Mouse (Mus musculus): ENCODE measurements at regions not wholly inside any gene's neighbourhood (a gene's known extent, or its start where the extent isn't known, plus 50 kb on each side); places are given as distances from the start of the nearest gene placed in this dataset.

DNA sequence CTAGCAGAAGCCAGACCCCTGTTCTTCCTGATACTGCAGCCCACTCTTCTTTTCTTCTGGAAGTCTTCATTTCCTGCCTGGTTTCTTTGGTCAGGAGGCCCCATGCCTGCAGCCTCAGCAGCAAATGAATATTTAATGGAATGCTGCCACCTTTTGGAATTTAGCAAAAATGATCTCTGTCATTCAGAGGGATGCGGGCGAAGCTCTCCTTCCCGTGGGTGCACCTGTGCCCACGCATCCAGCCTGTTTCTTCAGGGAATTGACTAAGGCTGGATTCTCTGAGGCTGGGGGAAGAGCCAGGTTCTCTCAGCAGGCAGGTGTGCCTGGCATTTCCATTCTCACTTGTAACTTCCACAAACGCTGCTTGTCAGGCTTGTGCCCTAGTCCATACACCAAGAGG, 279.1 kb upstream of the Eef2kmt start:
- Histone ChIP-seq H3K4me3 (replicated peaks; ENCODE audit: extremely low read depth, low read depth, low read length) (no peak overlapping the region), H3K4me1 (ENCODE audit: control insufficient read depth, insufficient read depth, low read length) (no peaks in the 10 kb centered on the region)
- 39% methylated on average over 5 of the region's 5 CpGs for WGBS
- DNase-seq = no peak
- no peak for TF ChIP-seq POLR2A (IDR thresholded peaks at IDR 0.05; ENCODE audit: borderline replicate concordance, extremely low read depth, low read depth, low read length)
- no peak for TF ChIP-seq CTCF (IDR thresholded peaks at IDR 0.05; ENCODE audit: insufficient read depth, low read length)

DNA sequence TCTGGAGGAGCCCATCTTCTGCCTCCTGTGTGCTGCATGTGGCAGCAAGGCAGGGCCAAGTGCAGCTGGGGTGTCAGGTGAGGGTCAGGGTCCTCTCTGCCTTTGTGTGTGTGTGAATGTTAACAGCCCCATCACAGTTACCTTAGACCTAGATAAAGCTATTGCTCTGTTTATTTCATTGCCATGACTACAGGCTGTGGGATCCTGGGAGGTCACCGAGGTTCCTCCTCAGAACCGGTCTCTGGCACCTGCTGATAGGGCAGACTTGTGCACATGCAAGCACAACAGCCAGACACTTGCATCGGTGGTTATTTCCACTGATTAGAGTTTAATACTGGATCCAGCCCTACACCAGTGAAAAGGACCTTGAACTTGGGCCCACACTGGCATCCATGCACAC, 278.6 kb upstream of the Eef2kmt start:
- DNase-seq = no peak
- 56% methylated on average over 3 of the region's 3 CpGs for WGBS
- TF ChIP-seq CTCF (IDR thresholded peaks at IDR 0.05; ENCODE audit: insufficient read depth, low read length) (no peak), POLR2A (IDR thresholded peaks at IDR 0.05; ENCODE audit: borderline replicate concordance, extremely low read depth, low read depth, low read length) (no peak)
- Histone ChIP-seq H3K4me1 (ENCODE audit: control insufficient read depth, insufficient read depth, low read length) (no peaks in the 10 kb centered on the region), H3K4me3 (replicated peaks; ENCODE audit: extremely low read depth, low read depth, low read length) (no peak overlapping the region)

GRCm38 (mm10) chr16:5532281-5532680, 276.5 kb upstream of the Eef2kmt start:
- Histone ChIP-seq H3K4me1 (ENCODE audit: control insufficient read depth, insufficient read depth, low read length) (no peaks in the 10 kb centered on the region), H3K4me3 (replicated peaks; ENCODE audit: extremely low read depth, low read depth, low read length) (no peak overlapping the region)
- 74% methylated on average over 3 of the region's 3 CpGs for WGBS
- no peak for DNase-seq
- TF ChIP-seq CTCF (IDR thresholded peaks at IDR 0.05; ENCODE audit: insufficient read depth, low read length) (no peak), POLR2A (IDR thresholded peaks at IDR 0.05; ENCODE audit: borderline replicate concordance, extremely low read depth, low read depth, low read length) (no peak)

DNA sequence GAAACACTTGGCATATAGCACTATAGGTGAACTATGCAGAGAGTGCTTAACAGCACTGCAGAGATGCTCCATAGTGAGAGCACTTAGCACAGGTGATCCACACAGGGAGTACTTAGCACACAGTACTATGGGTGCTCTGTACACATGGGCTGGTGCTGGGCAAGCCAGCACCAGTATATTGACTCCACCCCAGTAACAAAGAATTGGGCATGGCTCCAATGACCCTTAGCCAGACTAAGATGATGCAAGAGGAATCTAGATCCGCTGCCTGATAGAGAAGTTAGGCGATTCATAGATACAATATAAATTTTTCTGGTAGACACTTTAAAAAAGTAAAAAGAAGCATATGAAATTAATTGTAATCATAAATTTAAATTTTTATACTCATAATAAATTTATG, 274.0 kb upstream of the Eef2kmt start:
- no peak for DNase-seq
- WGBS = 53% methylated on average over 2 of the region's 2 CpGs
- Histone ChIP-seq H3K4me1 (ENCODE audit: control insufficient read depth, insufficient read depth, low read length) (no peaks in the 10 kb centered on the region), H3K4me3 (replicated peaks; ENCODE audit: extremely low read depth, low read depth, low read length) (no peak overlapping the region)
- no peak for TF ChIP-seq POLR2A (IDR thresholded peaks at IDR 0.05; ENCODE audit: borderline replicate concordance, extremely low read depth, low read depth, low read length)
- no peak for TF ChIP-seq CTCF (IDR thresholded peaks at IDR 0.05; ENCODE audit: insufficient read depth, low read length)

- no peak for TF ChIP-seq POLR2A (IDR thresholded peaks at IDR 0.05; ENCODE audit: borderline replicate concordance, extremely low read depth, low read depth, low read length)
- no peak for TF ChIP-seq CTCF (IDR thresholded peaks at IDR 0.05; ENCODE audit: insufficient read depth, low read length)
- Histone ChIP-seq H3K4me1 (ENCODE audit: control insufficient read depth, insufficient read depth, low read length) (no peaks in the 10 kb centered on the region), H3K4me3 (replicated peaks; ENCODE audit: extremely low read depth, low read depth, low read length) (no peak overlapping the region)
- WGBS = 14% methylated on average over 4 of the region's 4 CpGs
- DNase-seq = no peak
These were observed 272.2 kb upstream of the Eef2kmt start for GRCm38 (mm10) chr16:5527936-5528335.

GRCm38 (mm10) chr16:5524375-5524774, 268.6 kb upstream of the Eef2kmt start:
- no peak for DNase-seq
- Histone ChIP-seq H3K4me1 (ENCODE audit: control insufficient read depth, insufficient read depth, low read length) (no peaks in the 10 kb centered on the region), H3K4me3 (replicated peaks; ENCODE audit: extremely low read depth, low read depth, low read length) (no peak overlapping the region)
- TF ChIP-seq POLR2A (IDR thresholded peaks at IDR 0.05; ENCODE audit: borderline replicate concordance, extremely low read depth, low read depth, low read length) = no peak
- TF ChIP-seq CTCF (IDR thresholded peaks at IDR 0.05; ENCODE audit: insufficient read depth, low read length) = no peak
- 78% methylated on average over 5 of the region's 5 CpGs for WGBS

GRCm38 (mm10) chr16:5523402-5524021, 267.7 kb upstream of the Eef2kmt start:
- TF ChIP-seq CTCF (IDR thresholded peaks at IDR 0.05; ENCODE audit: insufficient read depth, low read length) (no peak), POLR2A (IDR thresholded peaks at IDR 0.05; ENCODE audit: borderline replicate concordance, extremely low read depth, low read depth, low read length) (no peak)
- Histone ChIP-seq H3K4me1 (ENCODE audit: control insufficient read depth, insufficient read depth, low read length) (no peaks in the 10 kb centered on the region), H3K4me3 (replicated peaks; ENCODE audit: extremely low read depth, low read depth, low read length) (no peak overlapping the region)
- WGBS = 85% methylated on average over 7 of the region's 7 CpGs
- no peak for DNase-seq

GRCm38 (mm10) chr16:5517746-5518145, 262.0 kb upstream of the Eef2kmt start:
- TF ChIP-seq POLR2A (IDR thresholded peaks at IDR 0.05; ENCODE audit: borderline replicate concordance, extremely low read depth, low read depth, low read length) (no peak), CTCF (IDR thresholded peaks at IDR 0.05; ENCODE audit: insufficient read depth, low read length) (no peak)
- 52% methylated on average over 5 of the region's 5 CpGs for WGBS
- no peak overlapping the region for H3K4me3 ChIP-seq (replicated peaks; ENCODE audit: extremely low read depth, low read depth, low read length)
- DNase-seq = no peak
- no peaks in the 10 kb centered on the region for H3K4me1 ChIP-seq (ENCODE audit: control insufficient read depth, insufficient read depth, low read length)

DNA sequence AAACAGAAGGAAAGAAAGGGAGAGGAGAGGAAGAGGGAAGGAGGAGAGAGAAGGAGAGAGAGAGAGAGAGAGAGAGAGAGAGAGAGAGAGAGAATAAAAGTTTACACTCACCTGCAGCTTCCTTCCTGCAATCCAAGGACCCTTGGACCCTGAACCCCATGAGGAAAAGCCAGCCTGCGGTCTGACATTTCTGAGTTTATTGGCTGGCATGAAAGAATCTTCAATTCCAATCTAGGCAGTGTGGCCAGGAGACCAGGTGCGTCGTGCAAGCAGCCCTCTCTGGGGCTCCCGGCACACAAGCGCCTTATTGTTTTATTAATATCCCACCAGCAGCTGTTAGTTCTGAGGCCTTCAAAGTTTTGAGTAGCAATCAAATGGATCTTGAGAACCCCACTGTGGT, 260.1 kb upstream of the Eef2kmt start:
- Histone ChIP-seq H3K4me1 (ENCODE audit: control insufficient read depth, insufficient read depth, low read length) (no peaks in the 10 kb centered on the region), H3K4me3 (replicated peaks; ENCODE audit: extremely low read depth, low read depth, low read length) (no peak overlapping the region)
- DNase-seq = no peak
- 70% methylated on average over 5 of the region's 5 CpGs for WGBS
- TF ChIP-seq CTCF (IDR thresholded peaks at IDR 0.05; ENCODE audit: insufficient read depth, low read length) = no peak
- TF ChIP-seq POLR2A (IDR thresholded peaks at IDR 0.05; ENCODE audit: borderline replicate concordance, extremely low read depth, low read depth, low read length) = no peak

GRCm38 (mm10) chr16:5507261-5507660, 251.5 kb upstream of the Eef2kmt start:
- H3K4me3 ChIP-seq (replicated peaks; ENCODE audit: extremely low read depth, low read depth, low read length) = no peak overlapping the region
- WGBS = 51% methylated on average over 8 of the region's 8 CpGs
- H3K4me1 ChIP-seq (ENCODE audit: control insufficient read depth, insufficient read depth, low read length) = no peaks in the 10 kb centered on the region
- no peak for DNase-seq
- TF ChIP-seq CTCF (IDR thresholded peaks at IDR 0.05; ENCODE audit: insufficient read depth, low read length) (no peak), POLR2A (IDR thresholded peaks at IDR 0.05; ENCODE audit: borderline replicate concordance, extremely low read depth, low read depth, low read length) (no peak)
